Mouse (Mus musculus): ENCODE measurements around the gene Kif21a. TPM values are rescaled to one million over a fixed set of nuclear protein-coding genes. Genes with fewer than 3 reads are reported as not detected.

Kif21a gene
- polyA plus RNA-seq (2012; ENCODE audit: low replicate concordance) = 0.10 and 0.11 TPM in 2 replicates

DNA sequence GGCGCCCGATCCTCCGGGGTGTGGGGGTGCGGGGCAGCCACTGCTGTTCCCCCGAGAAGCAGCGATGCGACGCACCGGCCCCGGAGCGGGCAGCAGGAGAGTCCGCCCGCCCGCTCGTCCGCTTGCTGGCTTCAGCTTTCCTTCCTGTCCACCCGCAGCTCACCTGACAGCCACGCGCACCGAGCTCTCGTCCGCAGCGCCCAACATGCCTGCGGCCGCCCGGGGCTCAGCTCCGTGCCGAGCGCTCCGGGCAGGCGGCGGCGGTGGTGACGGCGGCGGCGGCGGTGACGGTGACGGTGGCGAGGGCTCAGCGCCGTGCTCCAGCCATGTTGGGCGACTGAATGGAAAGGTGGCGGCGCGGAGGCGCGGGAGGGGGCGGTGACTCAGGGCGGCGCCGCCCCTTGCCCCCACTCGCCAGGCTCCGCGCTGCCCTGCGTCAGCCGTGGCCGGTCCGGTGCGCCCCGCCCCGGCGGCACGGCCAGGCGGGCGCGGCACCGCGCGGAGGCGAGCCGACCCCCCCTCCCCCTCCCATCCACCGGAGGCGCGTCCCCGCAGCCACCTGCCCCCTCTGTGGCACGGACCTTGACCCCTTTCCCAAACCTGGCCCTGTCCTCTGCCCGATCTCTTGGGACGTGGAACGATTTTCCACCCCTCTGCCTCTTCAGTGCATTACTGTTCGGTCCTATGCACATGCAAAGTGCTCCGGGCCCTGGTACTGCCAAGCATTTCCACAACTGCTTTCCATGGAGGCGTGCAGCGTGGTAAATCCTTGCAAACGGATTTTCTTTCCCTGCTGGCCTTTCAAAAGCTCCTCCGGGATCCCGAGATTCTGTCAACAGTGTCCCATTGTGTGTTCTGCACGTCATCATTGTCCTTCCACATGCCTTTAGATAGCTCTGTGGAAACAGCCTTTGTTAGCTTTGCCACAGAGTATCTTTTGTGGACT is at the start of gene Kif21a:
Gene Kif21a (minus strand): TSS at position 453 of the 946 bp plus-strand sequence.

Other genes with a start within 250 kb of the Kif21a start
- gene Abcd2, start 141.9 kb upstream of the Kif21a start, polyA plus RNA-seq (2012; ENCODE audit: low replicate concordance) = 0.03 and 0.07 TPM in 2 replicates
- gene CN725425, start 149.5 kb upstream of the Kif21a start, polyA plus RNA-seq (2012; ENCODE audit: low replicate concordance) = not detected in 2 replicates

Data from leukemia stem cell, adult 10-12 weeks (primary cell).